Mouse (Mus musculus) spleen, adult 2 months (tissue): ENCODE measurements around the gene Satb2. TPM values are rescaled to one million over a fixed set of nuclear protein-coding genes. Genes with fewer than 3 reads are reported as not detected.

ENCODE experiments used
- DNase-seq, 2 experiments: peaks; one replicate each; pipeline versions ENCODE4 v3.0.0 to v3.0.0-alpha.2; 2012 to 2021; ENCODE audit warnings: low spot score in 2 of 2, low read depth in 1 of 2
- H3K27ac ChIP-seq: fragments of 200-500 bp; 2 replicates; pipeline ENCODE4 v1.5.1; 2012; ENCODE audit warnings: low read length, inconsistent platforms; ENCODE audit not compliant: insufficient read depth
- H3K27me3 ChIP-seq: fragments of 200-500 bp; 2 replicates; pipeline ENCODE4 v1.6.1; 2012; ENCODE audit warnings: mild to moderate bottlenecking, moderate library complexity, low read length, inconsistent platforms; ENCODE audit not compliant: control insufficient read depth, insufficient read depth
- H3K36me3 ChIP-seq: fragments of 200-500 bp; 2 replicates; pipeline ENCODE4 v1.6.1; 2012; ENCODE audit warnings: mild to moderate bottlenecking, low read length, inconsistent platforms; ENCODE audit not compliant: control insufficient read depth, insufficient read depth
- H3K4me1 ChIP-seq: fragments of 200-500 bp; 2 replicates; pipeline ENCODE4 v1.6.1; 2011; ENCODE audit warnings: inconsistent platforms; ENCODE audit not compliant: control insufficient read depth, insufficient read depth, insufficient read length
- H3K4me3 ChIP-seq: fragments of 200-500 bp; 2 replicates; pipeline ENCODE4 v1.5.1; 2011; ENCODE audit warnings: mild to moderate bottlenecking, inconsistent platforms; ENCODE audit not compliant: insufficient read depth, insufficient read length; ENCODE audit errors: extremely low read depth
- CTCF ChIP-seq: fragments of 200-500 bp; IDR thresholded peaks from 2 replicates; pipeline ENCODE4 v1.5.1; 2011; ENCODE audit warnings: mild to moderate bottlenecking, inconsistent platforms; ENCODE audit not compliant: insufficient read depth, insufficient read length, insufficient replicate concordance; ENCODE audit errors: extremely low read depth
- POLR2A ChIP-seq: fragments of 200-500 bp; IDR thresholded peaks from 2 replicates; pipeline ENCODE4 v1.6.1; 2011; ENCODE audit warnings: low read depth, low read length, inconsistent platforms
- WGBS: fragments of 180-500 bp; shearing (Covaris S2); methylation state at CpG from one replicate; pipeline ENCODE4 v1.1.7; 2018; 5-methylcytosine and 5-hydroxymethylcytosine counted together
- polyA plus RNA-seq: library from polyadenylated mRNA; depleted of rRNA; stranded (reverse); fragments of >200 nt; gene quantifications from 2 replicates; pipeline ENCODE4 v1.2.3, GENCODE M21; 2012

Gene Satb2
- polyA plus RNA-seq, 1 experiment = 0.36 TPM

- DNase-seq = no peak
- H3K36me3 ChIP-seq = no peaks in the 10 kb centered on the region
- WGBS = under 1% methylated on average over 16 of the region's 16 CpGs
- H3K4me1 ChIP-seq = peaks cover 3% of the 10 kb centered on the region
- H3K27me3 ChIP-seq = peaks cover 41% of the 10 kb centered on the region
- TF ChIP-seq CTCF (no peak), POLR2A (no peak)
- H3K4me3 ChIP-seq = peak overlapping the region; percentile 63
- no peak overlapping the region for H3K27ac ChIP-seq
Measured at GRCm38 (mm10) chr1:56973593-56973950, 4.9 kb downstream of the Satb2 start.

GRCm38 (mm10) chr1:56972950-56973592 is 5.4 kb downstream of the Satb2 start:
- under 1% methylated on average over 47 of the region's 47 CpGs for WGBS
- Histone ChIP-seq H3K36me3 (no peaks in the 10 kb centered on the region), H3K4me1 (peaks cover 3% of the 10 kb centered on the region), H3K27me3 (peaks cover 38% of the 10 kb centered on the region), H3K4me3 (peak overlapping the region; percentile 63), H3K27ac (no peak overlapping the region)
- peak; percentile 44 to 86 for DNase-seq
- TF ChIP-seq CTCF = no peak
- no peak for TF ChIP-seq POLR2A

- peak in 1 of 2 experiments; percentile 37 for DNase-seq
- H3K4me1 ChIP-seq = peaks cover 3% of the 10 kb centered on the region
- H3K27me3 ChIP-seq = peaks cover 35% of the 10 kb centered on the region
- H3K27ac ChIP-seq = no peak overlapping the region
- H3K4me3 ChIP-seq = peak overlapping the region; percentile 63
- no peak for TF ChIP-seq CTCF
- no peak for TF ChIP-seq POLR2A
- WGBS = under 1% methylated on average over 80 of the region's 83 CpGs
- no peaks in the 10 kb centered on the region for H3K36me3 ChIP-seq
Measured at GRCm38 (mm10) chr1:56972251-56972949, 6.0 kb downstream of the Satb2 start.

GRCm38 (mm10) chr1:56971942-56972250 is 6.6 kb downstream of the Satb2 start:
- Histone ChIP-seq H3K4me3 (peak overlapping the region; percentile 63; the same call in 1 of the 2 replicates), H3K36me3 (no peaks in the 10 kb centered on the region), H3K27me3 (peaks cover 35% of the 10 kb centered on the region), H3K4me1 (peaks cover 3% of the 10 kb centered on the region), H3K27ac (no peak overlapping the region)
- TF ChIP-seq POLR2A (no peak), CTCF (no peak)
- DNase-seq = no peak
- WGBS = 1% methylated on average over 23 of the region's 23 CpGs

- WGBS = 1% methylated on average over 29 of the region's 29 CpGs
- TF ChIP-seq CTCF (no peak), POLR2A (no peak)
- DNase-seq = no peak
- Histone ChIP-seq H3K27ac (no peak overlapping the region), H3K4me1 (peaks cover 3% of the 10 kb centered on the region), H3K4me3 (peak overlapping the region; percentile 36), H3K36me3 (no peaks in the 10 kb centered on the region), H3K27me3 (peaks cover 31% of the 10 kb centered on the region)
Measured at GRCm38 (mm10) chr1:56971441-56971861, 7.0 kb downstream of the Satb2 start.

- TF ChIP-seq POLR2A (no peak), CTCF (no peak)
- H3K36me3 ChIP-seq = no peaks in the 10 kb centered on the region
- no peak for DNase-seq
- H3K4me3 ChIP-seq = peak overlapping the region; percentile 45; the same call in 1 of the 2 replicates
- peaks cover 3% of the 10 kb centered on the region for H3K4me1 ChIP-seq
- peaks cover 28% of the 10 kb centered on the region for H3K27me3 ChIP-seq
- no peak overlapping the region for H3K27ac ChIP-seq
- 3% methylated on average over 27 of the region's 27 CpGs for WGBS
Measured at GRCm38 (mm10) chr1:56970740-56971141, 7.7 kb downstream of the Satb2 start.
